In the genomic region with DNA sequence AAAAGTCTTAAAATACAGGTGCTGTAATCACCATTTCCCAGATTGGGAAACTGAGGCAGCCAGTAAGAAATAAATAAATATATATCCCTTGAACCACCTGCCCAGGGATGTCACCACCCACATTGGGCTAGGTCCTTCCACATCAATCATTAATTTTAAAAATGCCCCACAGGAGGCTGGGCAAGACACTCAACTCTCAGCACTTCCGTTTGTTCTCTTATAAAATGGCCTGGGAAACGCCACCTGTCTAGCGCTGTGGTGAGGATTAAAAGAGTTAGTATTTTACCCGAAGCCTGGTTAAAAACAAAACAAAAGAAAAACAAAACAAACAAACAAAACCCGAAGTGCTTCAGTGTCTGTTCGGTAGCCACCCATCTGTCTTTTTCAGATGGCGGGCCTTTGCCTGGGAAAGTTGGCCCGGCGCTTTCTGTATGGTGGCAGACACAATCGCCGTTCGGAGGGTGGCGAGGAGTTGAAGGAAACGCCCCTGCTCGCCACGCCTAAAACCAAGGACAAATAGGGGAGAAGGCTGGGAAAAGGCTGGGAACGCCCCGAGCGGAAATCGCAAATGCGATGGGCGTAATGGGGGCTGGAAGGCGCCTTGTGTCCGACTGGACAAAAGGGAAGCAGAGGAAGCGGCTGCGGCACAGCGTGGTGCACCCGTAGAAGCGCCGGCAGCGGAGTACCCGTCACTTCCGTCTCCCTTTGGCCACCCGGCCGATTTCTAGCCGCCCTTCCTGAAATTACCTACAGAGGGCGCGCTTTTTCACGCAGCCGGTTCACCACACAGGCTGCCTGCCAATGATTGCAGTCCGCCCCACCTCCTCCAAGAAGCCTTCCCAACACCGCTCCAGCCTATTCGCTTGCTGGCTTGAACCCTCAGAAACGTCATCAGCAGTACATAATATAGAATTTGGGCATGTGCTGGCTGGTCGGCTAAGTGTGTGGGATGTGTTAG, we compare ENCODE assay signal across 8 mouse cellular contexts. TPM values are rescaled to one million over a fixed set of nuclear protein-coding genes. Genes with fewer than 3 reads are reported as not detected.
DNase-seq lines count a peak whose midpoint lies in the region; ATAC-seq and TF ChIP-seq lines count a peak whose summit lies in the region.

No protein-coding gene starts in this region.

- TF ChIP-seq CTCF in brain, embryonic 14.5 days (IDR thresholded peaks at IDR 0.05; ENCODE audit: borderline replicate concordance, extremely low read depth, insufficient read depth, insufficient read length), result peak; percentile 68

- no peaks in the 10 kb centered on the region for H3K36me3 ChIP-seq in heart, embryonic 10.5 days
- H3K36me3 ChIP-seq in kidney, embryonic 15.5 days, result no peaks in the 10 kb centered on the region

- peak overlapping the region; percentile 48 for H3K4me3 ChIP-seq in heart, embryonic 10.5 days
- peak overlapping the region; percentile 38 for H3K4me3 ChIP-seq in kidney, embryonic 15.5 days (replicated peaks)

- no peaks in the 10 kb centered on the region for H3K9me3 ChIP-seq in heart, embryonic 10.5 days
- H3K9me3 ChIP-seq in kidney, embryonic 15.5 days (replicated peaks), result no peaks in the 10 kb centered on the region

- peak overlapping the region; percentile 55 for H3K4me2 ChIP-seq in kidney, embryonic 15.5 days

- peak; percentile 98 for ATAC-seq in erythroblast, adult 5-6 weeks (replicated peaks; ENCODE audit: low FRiP score, poor library complexity, severe bottlenecking)
- peak; percentile 93 for ATAC-seq in kidney, embryonic 15.5 days (replicated peaks; ENCODE audit: low FRiP score)

- peak; percentile 34; the same call in 1 of the 2 replicates for TF ChIP-seq POLR2A in brain, embryonic 14.5 days (IDR thresholded peaks at IDR 0.05; ENCODE audit: borderline replicate concordance, extremely low read depth, insufficient read depth, insufficient read length, poor library complexity, severe bottlenecking)

- no peaks in the 10 kb centered on the region for H3K4me1 ChIP-seq in heart, embryonic 10.5 days
- 0 out of 2 replicates have a peak, but pooled peaks cover 3% of the 10 kb centered on the region for H3K4me1 ChIP-seq in kidney, embryonic 15.5 days

- peak overlapping the region; percentile 76 for H3K27ac ChIP-seq in heart, embryonic 10.5 days
- peak overlapping the region; percentile 80 for H3K27ac ChIP-seq in kidney, embryonic 15.5 days

- WGBS in heart, embryonic 10.5 days, result 16% methylated on average over 45 of the region's 45 CpGs
- WGBS in kidney, embryonic 15.5 days, result 20% methylated on average over 44 of the region's 45 CpGs

- H3K9ac ChIP-seq in kidney, embryonic 15.5 days, result peak overlapping the region; percentile 34; the same call in 1 of the 2 replicates

- peak; percentile 88 for DNase-seq in CD4-positive helper T cell, adult 2 months (ENCODE audit: low read depth, low spot score)
- peak; percentile 94 for DNase-seq in brain, embryonic 14.5 days (ENCODE audit: low read depth)
- peak; percentile 95 for DNase-seq in heart, embryonic 10.5 days (ENCODE audit: low spot score)
- peak; percentile 88 for DNase-seq in liver
- DNase-seq in monocyte, adult 2 months (ENCODE audit: low read depth in 1 of 2, low spot score in 2 of 2), result peak; percentile 83 to 84
- peak; percentile 79 to 81 for DNase-seq in spleen, postnatal 14 days (ENCODE audit: low spot score in 2 of 2)

- H3K27me3 ChIP-seq in heart, embryonic 10.5 days (ENCODE audit: insufficient read depth, poor library complexity, severe bottlenecking), result no peaks in the 10 kb centered on the region
- no peaks in the 10 kb centered on the region for H3K27me3 ChIP-seq in kidney, embryonic 15.5 days

RNA-seq across cellular contexts. Expression of gene Slc25a5, which starts 12.2 kb away (rescaled TPM):
- 477 and 533 TPM in 2 replicates for polyA plus RNA-seq in brain, embryonic 14.5 days (2012; rRNA removed)
- 240 and 241 TPM in 2 replicates for total RNA-seq in erythroblast, adult 5-6 weeks (2015; ENCODE audit: low replicate concordance)
- total RNA-seq in erythroblast, adult 5-6 weeks (2017; ENCODE audit: low replicate concordance), result 141 and 160 TPM in 2 replicates
- polyA plus RNA-seq in heart, embryonic 10.5 days (2016; fragmentation: Nextera tagmentation; extraction: Ambion mirVana), result 1,068 and 1,241 TPM in 2 replicates
- 783 and 885 TPM in 2 replicates for polyA plus RNA-seq in kidney, embryonic 15.5 days (2015; fragmentation: Nextera tagmentation; extraction: Ambion mirVana)

Comparison
In these comparisons a context has a peak if more than half of its experiments do, and no peak if none do; other contexts are left out.
1. Peak in every context shown above with its lines: DNase-seq, ATAC-seq, H3K4me3 ChIP-seq and H3K27ac ChIP-seq.